Comparison of ENCODE assay signal across 8 mouse cellular contexts in genomic region chr11:84067720-84068190, GRCm38 (mm10). TPM values are rescaled to one million over a fixed set of nuclear protein-coding genes. Genes with fewer than 3 reads are reported as not detected.
A peak's percentile ranks its signal among the peaks of the same experiment; 100 is the strongest.
DNase-seq lines count a peak whose midpoint lies in the region; ATAC-seq and TF ChIP-seq lines count a peak whose summit lies in the region.

No protein-coding gene starts in this region.

- H3K4me2 ChIP-seq in kidney, embryonic 15.5 days, result peak overlapping the region; percentile 86
- H3K4me2 ChIP-seq in forebrain, embryonic 11.5 days (ENCODE audit: low read depth, low read length, severe bottlenecking), result peak overlapping the region; percentile 84
- peak overlapping the region; percentile 86 for H3K4me2 ChIP-seq in limb, embryonic 14.5 days (replicated peaks; ENCODE audit: low read depth, low read length, severe bottlenecking)

- intact Hi-C loops in left cerebral cortex, postnatal 14 days (cut with DNase I), result no loop called here

- no peaks in the 10 kb centered on the region for H3K36me3 ChIP-seq in kidney, embryonic 15.5 days
- peaks cover 0 to 9% of the 10 kb centered on the region in 2 experiments; a peak in 2 of 4 replicates for H3K36me3 ChIP-seq in MEL (ENCODE audit: control insufficient read depth in 1 of 2, insufficient read depth in 2 of 2, low read length in 2 of 2)
- no peaks in the 10 kb centered on the region for H3K36me3 ChIP-seq in forebrain, embryonic 11.5 days (ENCODE audit: control insufficient read depth, insufficient read depth, low read length)
- H3K36me3 ChIP-seq in limb, embryonic 14.5 days (ENCODE audit: control insufficient read depth, insufficient read depth, low read length), result no peaks in the 10 kb centered on the region

- no peak for DNase-seq in kidney, postnatal 10 days
- DNase-seq in MEL (ENCODE audit: low read depth, low spot score), result peak; percentile 74
- DNase-seq in forebrain, embryonic 11.5 days (ENCODE audit: low spot score), result no peak
- DNase-seq in limb, embryonic 14.5 days (ENCODE audit: low spot score), result peak; percentile 22
- no peak for DNase-seq in thymus, postnatal 36 days
- DNase-seq in left cerebral cortex, postnatal 14 days (ENCODE audit: low spot score in 2 of 2), result no peak

- H3K9me3 ChIP-seq in kidney, embryonic 15.5 days (replicated peaks), result no peaks in the 10 kb centered on the region
- H3K9me3 ChIP-seq in MEL (replicated peaks; ENCODE audit: insufficient read depth, low read length), result no peaks in the 10 kb centered on the region
- no peaks in the 10 kb centered on the region for H3K9me3 ChIP-seq in forebrain, embryonic 11.5 days (ENCODE audit: control insufficient read depth, low read length)
- H3K9me3 ChIP-seq in limb, embryonic 14.5 days (ENCODE audit: control insufficient read depth, low read length), result no peaks in the 10 kb centered on the region

- H3K9ac ChIP-seq in kidney, embryonic 15.5 days, result peak overlapping the region; percentile 57
- H3K9ac ChIP-seq in MEL (ENCODE audit: control insufficient read depth, low read depth, low read length, poor library complexity, severe bottlenecking), result peak overlapping the region; percentile 87
- peak overlapping the region; percentile 83 for H3K9ac ChIP-seq in forebrain, embryonic 11.5 days (ENCODE audit: low read length)
- H3K9ac ChIP-seq in limb, embryonic 14.5 days (ENCODE audit: low read depth, low read length, severe bottlenecking), result peak overlapping the region; percentile 78

- TF ChIP-seq POLR2A in MEL (IDR thresholded peaks at IDR 0.05; ENCODE audit: control insufficient read depth in 1 of 2, insufficient read depth in 1 of 2, low read depth in 1 of 2, low read length in 2 of 2, poor library complexity in 1 of 2), result no peak
- TF ChIP-seq POLR2A in limb, embryonic 14.5 days (IDR thresholded peaks at IDR 0.05; ENCODE audit: borderline replicate concordance, extremely low read depth, insufficient read depth, insufficient read length), result no peak
- TF ChIP-seq POLR2A in olfactory bulb, adult 2 months (IDR thresholded peaks at IDR 0.05; ENCODE audit: insufficient read depth, low read depth, low read length), result no peak

- TF ChIP-seq EP300 in MEL (IDR thresholded peaks at IDR 0.05; ENCODE audit: low read depth in 1 of 2, low read length in 2 of 2), result no peak

- no peak for TF ChIP-seq CTCF in MEL (IDR thresholded peaks at IDR 0.05 in 2 of 3, conservative IDR thresholded peaks at IDR 0.05 in 1 of 3; ENCODE audit: control insufficient read depth in 1 of 3, insufficient read depth in 1 of 3, low read depth in 2 of 3, low read length in 3 of 3, poor library complexity in 1 of 3, severe bottlenecking in 1 of 3)
- no peak for TF ChIP-seq CTCF in olfactory bulb, adult 2 months (IDR thresholded peaks at IDR 0.05; ENCODE audit: insufficient read depth, low read depth, low read length)

- H3K79me2 ChIP-seq in MEL (ENCODE audit: control insufficient read depth, insufficient read depth, low read length, poor library complexity), result peaks cover 1% of the 10 kb centered on the region; the same call in 1 of the 2 replicates

- peak overlapping the region; percentile 71 for H3K27ac ChIP-seq in kidney, embryonic 15.5 days
- H3K27ac ChIP-seq in MEL (ENCODE audit: control insufficient read depth, low read depth, low read length), result no peak overlapping the region
- H3K27ac ChIP-seq in forebrain, embryonic 11.5 days (ENCODE audit: low read depth, low read length), result no peak overlapping the region
- H3K27ac ChIP-seq in limb, embryonic 14.5 days (replicated peaks; ENCODE audit: low read depth, low read length), result peak overlapping the region; percentile 67; the same call in 1 of the 2 replicates
- H3K27ac ChIP-seq in olfactory bulb, adult 2 months (ENCODE audit: insufficient read depth, low read depth, low read length), result peak overlapping the region; percentile 89

- 2% methylated on average over 21 of the region's 21 CpGs for WGBS in kidney, embryonic 15.5 days
- 2% methylated on average over 21 of the region's 21 CpGs for WGBS in forebrain, embryonic 11.5 days
- WGBS in limb, embryonic 14.5 days, result 2% methylated on average over 21 of the region's 21 CpGs
- WGBS in olfactory bulb, adult 2 months, result 2% methylated on average over 21 of the region's 21 CpGs

- peaks cover 41% of the 10 kb centered on the region for H3K4me1 ChIP-seq in kidney, embryonic 15.5 days
- peaks cover 2 to 17% of the 10 kb centered on the region in 2 experiments; a peak in 3 of 4 replicates for H3K4me1 ChIP-seq in MEL (ENCODE audit: control insufficient read depth in 1 of 2, insufficient read depth in 2 of 2, low read length in 2 of 2)
- H3K4me1 ChIP-seq in forebrain, embryonic 11.5 days (replicated peaks; ENCODE audit: control insufficient read depth, insufficient read depth, low read length), result peaks cover 10% of the 10 kb centered on the region
- H3K4me1 ChIP-seq in limb, embryonic 14.5 days (ENCODE audit: control insufficient read depth, insufficient read depth, low read length), result peaks cover 21% of the 10 kb centered on the region
- H3K4me1 ChIP-seq in olfactory bulb, adult 2 months (ENCODE audit: control insufficient read depth, insufficient read depth, low read length), result peaks cover 16% of the 10 kb centered on the region

- peaks cover 33% of the 10 kb centered on the region for H3K27me3 ChIP-seq in kidney, embryonic 15.5 days
- H3K27me3 ChIP-seq in MEL (ENCODE audit: control insufficient read depth in 1 of 2, insufficient read depth in 2 of 2, low read length in 2 of 2), result no peaks in the 10 kb centered on the region
- H3K27me3 ChIP-seq in forebrain, embryonic 11.5 days (ENCODE audit: control insufficient read depth, insufficient read depth, low read length), result peaks cover 12% of the 10 kb centered on the region
- H3K27me3 ChIP-seq in limb, embryonic 14.5 days (ENCODE audit: control insufficient read depth, insufficient read depth, low read length), result peaks cover 18% of the 10 kb centered on the region

- ATAC-seq in kidney, embryonic 15.5 days (replicated peaks; ENCODE audit: low FRiP score), result no peak; the same call in 1 of the 2 replicates
- peak; percentile 61 for ATAC-seq in forebrain, embryonic 11.5 days (replicated peaks; ENCODE audit: low FRiP score)
- ATAC-seq in limb, embryonic 14.5 days (ENCODE audit: low FRiP score, low read depth), result peak; percentile 65

- peak overlapping the region; percentile 59 for H3K4me3 ChIP-seq in kidney, embryonic 15.5 days (replicated peaks)
- H3K4me3 ChIP-seq in MEL (ENCODE audit: control insufficient read depth in 1 of 2, insufficient read depth in 1 of 2, low read depth in 2 of 2, low read length in 2 of 2), result peak overlapping the region; percentile 74 to 90
- peak overlapping the region; percentile 66 for H3K4me3 ChIP-seq in forebrain, embryonic 11.5 days (ENCODE audit: low read depth, low read length)
- peak overlapping the region; percentile 73 for H3K4me3 ChIP-seq in limb, embryonic 14.5 days (replicated peaks; ENCODE audit: low read length)
- peak overlapping the region; percentile 90 for H3K4me3 ChIP-seq in olfactory bulb, adult 2 months (ENCODE audit: insufficient read depth, low read depth, low read length)

- TF ChIP-seq RAD21 in MEL (IDR thresholded peaks at IDR 0.05; ENCODE audit: low read depth, low read length), result no peak

TF ChIP-seq in MEL, 35 proteins besides CTCF, POLR2A, EP300 and RAD21:
- TF ChIP-seq POLR2AphosphoS2 (IDR thresholded peaks at IDR 0.05; ENCODE audit: low read length) (no peak), HCFC1 (IDR thresholded peaks at IDR 0.05; ENCODE audit: low read depth, low read length) (no peak), UBTF (IDR thresholded peaks at IDR 0.05; ENCODE audit: borderline replicate concordance, insufficient read depth, low read depth, low read length) (no peak), USF2 (IDR thresholded peaks at IDR 0.05; ENCODE audit: borderline replicate concordance in 1 of 2, insufficient read depth in 1 of 2, low read depth in 1 of 2, low read length in 2 of 2) (no peak), MAFK (IDR thresholded peaks at IDR 0.05; ENCODE audit: borderline replicate concordance, low read depth, low read length) (no peak), MXI1 (IDR thresholded peaks at IDR 0.05; ENCODE audit: low read depth, low read length) (no peak; the same call in 1 of the 2 replicates), BHLHE40 (IDR thresholded peaks at IDR 0.05; ENCODE audit: borderline replicate concordance, low read depth, low read length) (no peak), MYB (IDR thresholded peaks at IDR 0.05; ENCODE audit: low read depth, low read length) (no peak), CHD1 (IDR thresholded peaks at IDR 0.05; ENCODE audit: low read depth, low read length) (no peak), TAL1 (IDR thresholded peaks at IDR 0.05; ENCODE audit: low read length) (no peak), GABPA (IDR thresholded peaks at IDR 0.05; ENCODE audit: low read depth, low read length) (no peak), TCF12 (IDR thresholded peaks at IDR 0.05; ENCODE audit: low read depth, low read length) (no peak), NELFE (IDR thresholded peaks at IDR 0.05; ENCODE audit: low read depth, low read length) (no peak), SMC3 (IDR thresholded peaks at IDR 0.05; ENCODE audit: low read depth, low read length) (no peak), GATA1 (IDR thresholded peaks at IDR 0.05; ENCODE audit: low read depth, low read length) (no peak)

RNA-seq across cellular contexts. Expression of gene Dusp14, which starts 1.3 kb away (rescaled TPM):
- polyA plus RNA-seq in kidney, embryonic 15.5 days (2015; fragmentation: Nextera tagmentation; extraction: Ambion mirVana), result 30.2 and 32.6 TPM in 2 replicates
- 6.6 and 7.9 TPM in 2 replicates for total RNA-seq in MEL (2012; rRNA removed)
- polyA plus RNA-seq in MEL (2012; ENCODE audit: insufficient read depth in 1 of 2, insufficient read length in 2 of 2, low read depth in 1 of 2, low replicate concordance in 2 of 2, missing spikeins in 1 of 2), result 1 to 10 TPM in 1 of 2 experiments, not detected in 1; 9.7 TPM
- polyA plus RNA-seq in forebrain, embryonic 11.5 days (2014; fragmentation: Nextera tagmentation; extraction: Ambion mirVana), result 12.8 and 17.8 TPM in 2 replicates
- polyA plus RNA-seq in limb, embryonic 14.5 days (2012; rRNA removed), result 15.3 and 18.2 TPM in 2 replicates
- 21.9 and 23.6 TPM in 2 replicates for polyA plus RNA-seq in limb, embryonic 14.5 days (2014; fragmentation: Nextera tagmentation; extraction: Ambion mirVana)
- not detected in 2 replicates for polyA plus RNA-seq in olfactory bulb, adult 2 months (2012; ENCODE audit: insufficient read depth, insufficient read length, low replicate concordance, missing spikeins)
- 10 to 100 TPM; 62.4 to 63.7 TPM for total RNA-seq in left cerebral cortex, postnatal 14 days (2021)

Comparison
In these comparisons a context has a peak if more than half of its experiments do, and no peak if none do; other contexts are left out.
1. H3K27ac ChIP-seq: peak in kidney, embryonic 15.5 days (single experiment), limb, embryonic 14.5 days (single experiment) and olfactory bulb, adult 2 months (single experiment); none in MEL (single experiment) and forebrain, embryonic 11.5 days (single experiment).
2. DNase-seq: peak in MEL (single experiment) and limb, embryonic 14.5 days (single experiment); none in kidney, postnatal 10 days (single experiment), forebrain, embryonic 11.5 days (single experiment), thymus, postnatal 36 days (0 of 2) and left cerebral cortex, postnatal 14 days (0 of 2).
3. RNA of gene Dusp14, which starts 1.3 kb away (polyA plus RNA-seq): 9.7 TPM in MEL, 30.2 to 32.6 TPM in kidney, embryonic 15.5 days, 15.3 to 23.6 TPM in limb, embryonic 14.5 days and 12.8 to 17.8 TPM in forebrain, embryonic 11.5 days; not detected in olfactory bulb, adult 2 months; every median in the first group is over 10 times any median in the second.
4. Peak in every context shown above with its lines, with median percentiles within 50 percentile points of each other: H3K4me2 ChIP-seq, H3K4me3 ChIP-seq and H3K9ac ChIP-seq.